Mouse (Mus musculus) activated CD4-positive, CD25-positive, alpha-beta regulatory T cell, adult 4 months (primary cell): ENCODE data around the gene Iqsec1. TPM values are rescaled to one million over a fixed set of nuclear protein-coding genes. Genes with fewer than 3 reads are reported as not detected.
A peak's percentile ranks its signal among the peaks of the same experiment; 100 is the strongest.

ENCODE experiments used
- ATAC-seq: one replicate; pipeline ENCODE4 v1.8.0; 2017
- polyA plus RNA-seq, 2 experiments: library from polyadenylated mRNA; unstranded; fragments of 100-300 nt; shearing (Covaris generic); gene quantifications; one replicate each; pipeline ENCODE4 v1.2.1; 2017

Iqsec1 gene
- polyA plus RNA-seq, 2 experiments from 2014 or later: 6.7 to 10.2 TPM

GRCm38 (mm10) chr6:90753656-90754055 is 234.8 kb downstream of the Iqsec1 start:
- no peak for ATAC-seq

DNA sequence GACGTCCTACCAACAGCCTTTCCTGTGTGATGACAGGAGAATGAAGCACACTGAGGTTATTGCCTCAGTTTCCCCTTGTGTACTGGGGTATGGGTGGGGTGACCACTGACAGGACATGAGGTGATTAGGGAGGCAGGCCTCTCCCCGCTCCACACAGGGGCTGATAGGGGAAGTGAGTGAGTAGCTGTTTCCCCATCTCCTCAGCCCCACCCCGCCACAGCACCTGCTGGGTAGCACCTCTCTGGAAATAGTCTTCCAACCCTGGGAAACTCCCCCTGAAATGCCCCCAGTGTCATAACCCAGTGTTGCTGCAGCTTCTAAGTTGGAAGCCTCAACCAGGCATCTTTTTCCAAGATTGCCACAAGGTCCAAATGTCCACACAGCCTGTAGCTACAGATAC is 236.9 kb downstream of the Iqsec1 start:
- no peak for ATAC-seq

- ATAC-seq: no peak
Observed at GRCm38 (mm10) chr6:90750091-90750490, 238.4 kb downstream of the Iqsec1 start.

GRCm38 (mm10) chr6:90749414-90749937 is 239.0 kb downstream of the Iqsec1 start:
- ATAC-seq: peak; percentile 50

DNA sequence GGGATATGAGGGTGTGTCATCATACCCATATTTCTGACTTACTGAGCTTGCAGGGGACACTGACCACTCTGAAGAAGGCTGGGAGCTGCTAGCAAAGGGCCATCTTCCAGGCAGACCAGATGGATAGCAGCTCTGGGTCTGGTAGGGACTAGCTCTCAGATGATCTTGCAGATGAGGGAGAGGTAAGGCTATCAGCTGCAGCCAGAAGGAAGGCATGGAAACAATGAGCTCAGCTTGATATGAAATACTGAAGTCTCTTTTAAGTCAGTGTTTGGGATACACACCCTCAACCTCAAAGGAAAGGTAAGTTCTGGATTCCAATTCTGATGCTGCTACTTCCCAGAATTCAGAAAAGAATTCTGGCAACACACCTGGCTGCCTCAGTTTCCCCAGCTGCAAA is 239.5 kb downstream of the Iqsec1 start:
- ATAC-seq: no peak

- peak; percentile 63 for ATAC-seq
Observed at GRCm38 (mm10) chr6:90746331-90746864, 242.1 kb downstream of the Iqsec1 start.

GRCm38 (mm10) chr6:90745401-90746198 is 242.9 kb downstream of the Iqsec1 start:
- ATAC-seq: no peak

DNA sequence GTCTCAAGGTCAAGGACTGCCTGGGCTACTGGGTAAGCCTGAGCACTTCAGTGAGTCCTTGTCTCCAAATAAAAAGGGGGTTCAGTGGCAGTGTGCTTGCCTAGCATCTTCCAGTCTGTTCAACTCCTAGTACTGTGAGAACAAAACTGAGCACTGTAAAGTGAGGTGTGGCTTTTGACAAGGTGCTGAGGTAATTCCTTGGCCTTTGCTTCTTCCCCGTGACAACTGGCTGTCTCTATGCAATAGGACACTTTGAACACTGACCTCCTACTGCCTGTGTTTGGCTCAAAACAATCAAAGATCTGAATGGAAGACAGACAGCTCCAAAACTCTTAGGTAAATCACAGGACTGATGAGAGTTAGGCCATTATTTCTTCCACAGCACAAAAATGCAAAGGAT is 246.0 kb downstream of the Iqsec1 start:
- ATAC-seq: no peak

GRCm38 (mm10) chr6:90741717-90742116 is 246.8 kb downstream of the Iqsec1 start:
- no peak for ATAC-seq

DNA sequence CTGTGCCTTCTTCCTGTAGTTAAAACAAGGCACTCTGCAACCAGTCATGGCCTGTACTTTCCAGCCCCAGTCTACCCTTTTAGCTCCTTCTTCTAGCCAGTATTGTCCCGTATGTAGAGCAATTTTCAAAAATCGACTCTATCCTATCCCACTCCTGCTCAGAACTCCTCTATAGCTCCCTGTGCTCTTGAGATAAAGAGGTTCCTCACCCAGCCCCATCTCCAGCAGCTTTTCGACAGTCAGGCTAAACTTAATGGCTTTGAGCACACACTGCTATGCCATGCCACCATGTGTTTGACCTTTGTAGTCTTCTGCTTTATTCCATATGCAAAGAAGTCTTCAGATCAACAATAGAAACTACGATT is 247.4 kb downstream of the Iqsec1 start:
- no peak for ATAC-seq

DNA sequence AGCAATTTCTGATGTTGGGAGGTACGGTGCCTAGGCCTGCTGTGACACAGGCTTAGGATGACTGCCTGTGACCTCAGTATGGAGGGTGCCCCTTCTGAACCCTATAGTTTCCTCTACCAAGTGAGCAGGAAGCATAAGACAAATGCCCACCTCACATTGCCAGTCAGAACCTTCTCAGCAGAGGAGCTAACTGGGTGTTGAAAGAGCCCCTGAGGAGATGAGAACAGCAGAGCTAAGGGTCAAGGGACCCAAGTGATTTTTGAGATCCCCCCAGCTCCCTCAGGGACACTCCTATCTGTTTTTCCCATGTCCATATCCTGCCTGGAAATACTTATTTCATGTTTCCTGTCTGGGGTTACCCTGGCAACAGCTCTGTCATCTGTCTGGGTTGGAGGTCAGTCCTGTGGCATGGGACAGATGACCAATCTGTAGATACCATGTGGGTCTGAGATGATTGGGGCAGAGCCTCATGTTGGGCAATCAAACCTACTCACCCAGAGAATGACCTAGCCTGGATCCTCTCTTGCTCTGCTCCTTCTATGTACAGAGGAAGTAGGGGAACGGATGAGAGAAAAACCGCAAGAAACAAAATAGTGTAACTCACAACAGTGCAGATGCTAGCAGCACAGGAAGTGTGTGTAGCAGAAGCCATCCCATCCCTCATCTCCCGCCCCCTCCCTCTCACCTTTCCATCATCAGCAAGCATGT is 248.0 kb downstream of the Iqsec1 start:
- peak; percentile 90 for ATAC-seq

DNA sequence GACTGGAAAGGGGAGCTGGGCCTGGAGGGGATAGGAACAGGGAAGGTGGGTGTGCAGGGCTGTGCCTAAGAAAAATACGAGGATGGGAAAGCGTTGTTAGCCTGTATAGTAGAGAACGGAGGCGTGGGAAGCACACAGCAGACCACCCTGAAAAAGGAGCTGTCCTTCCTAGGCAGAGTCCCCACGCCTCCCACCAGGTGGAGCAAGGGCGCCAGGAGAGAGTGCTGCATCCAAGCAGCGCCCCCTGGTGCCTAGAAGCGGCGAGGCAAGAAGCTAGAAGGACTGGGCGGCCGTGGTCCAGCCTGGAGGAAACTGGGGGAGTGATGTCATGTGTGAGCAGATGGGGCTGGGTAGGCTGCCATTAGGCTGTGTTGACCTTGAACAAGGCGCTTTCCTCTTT is 251.1 kb downstream of the Iqsec1 start:
- ATAC-seq: peak; percentile 58

GRCm38 (mm10) chr6:90736691-90737245 is 251.7 kb downstream of the Iqsec1 start:
- no peak for ATAC-seq

GRCm38 (mm10) chr6:90736074-90736672 is 252.3 kb downstream of the Iqsec1 start:
- ATAC-seq: no peak

DNA sequence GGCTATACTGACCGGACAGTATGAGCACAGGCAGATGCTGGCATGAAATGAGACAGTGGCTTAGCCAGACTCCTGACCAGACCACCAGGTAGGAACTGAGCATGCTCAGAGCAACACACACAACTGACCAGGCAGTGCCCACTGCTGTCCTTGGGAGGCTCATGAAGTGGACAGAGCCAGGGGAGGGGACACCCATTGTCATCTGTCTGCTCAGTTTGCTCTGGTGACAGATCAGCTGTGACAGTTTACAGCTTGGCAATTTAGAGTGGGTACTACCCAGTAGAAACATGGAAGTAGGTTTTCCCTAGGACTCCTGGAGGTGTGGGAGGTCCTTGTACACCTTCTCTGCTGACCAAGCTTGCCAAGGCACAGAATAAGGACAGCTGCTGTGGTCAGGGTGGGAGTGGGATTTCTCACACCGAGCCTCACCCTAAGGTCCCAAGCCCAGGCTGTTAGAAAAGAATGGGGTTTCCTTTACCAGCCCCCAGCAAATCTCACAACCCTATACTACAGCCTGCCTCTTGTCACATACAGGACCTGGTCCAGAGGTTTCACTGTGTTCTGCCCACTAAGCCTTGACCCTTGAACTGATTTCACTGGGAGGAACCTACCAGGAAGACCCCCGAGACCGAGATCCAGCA is 253.0 kb downstream of the Iqsec1 start:
- ATAC-seq: no peak

DNA sequence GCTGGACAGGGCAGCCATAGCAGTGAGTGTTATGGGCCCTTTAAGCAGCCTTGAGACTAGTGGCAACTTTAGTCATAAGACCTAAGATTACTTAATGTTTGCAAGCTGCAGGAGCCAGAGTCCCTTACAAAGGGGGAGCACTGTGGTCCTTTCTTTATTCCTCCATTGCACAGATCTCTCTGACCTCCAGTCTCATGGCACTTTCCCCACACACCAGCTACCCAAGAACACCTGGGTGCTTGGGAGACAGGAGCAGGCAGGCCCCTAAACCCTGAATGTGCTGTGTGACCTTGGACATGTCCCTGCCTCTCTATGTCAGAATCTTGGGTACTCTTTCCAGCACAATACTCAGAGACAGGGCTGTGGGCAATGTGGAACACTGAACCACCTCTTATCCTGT is 253.7 kb downstream of the Iqsec1 start:
- no peak for ATAC-seq

- no peak for ATAC-seq
Observed at GRCm38 (mm10) chr6:90731327-90731726, 257.2 kb downstream of the Iqsec1 start.

DNA sequence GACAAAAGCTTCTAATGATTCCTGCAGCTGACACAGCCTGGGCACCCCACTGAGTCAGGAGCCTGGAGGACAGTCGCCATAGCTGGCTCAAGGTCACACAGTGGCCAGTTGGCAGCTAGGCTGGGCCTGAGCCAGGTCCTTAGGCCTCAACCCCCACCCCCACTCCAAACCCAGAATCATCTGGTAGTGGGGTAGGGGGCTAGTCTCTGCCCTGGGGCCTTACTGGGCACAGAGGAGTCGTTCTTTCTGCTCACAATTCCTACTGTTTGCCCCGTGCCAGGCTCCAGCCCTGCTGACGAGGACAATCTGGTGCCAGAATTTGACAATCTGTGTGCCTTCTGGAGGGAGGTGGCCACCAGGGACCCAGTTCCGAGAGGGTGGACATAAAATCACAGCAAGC is 258.7 kb downstream of the Iqsec1 start:
- no peak for ATAC-seq

- ATAC-seq: peak; percentile 94
Observed at GRCm38 (mm10) chr6:90728491-90728931, 260.0 kb downstream of the Iqsec1 start.

- ATAC-seq: no peak
Observed at GRCm38 (mm10) chr6:90727826-90728225, 260.7 kb downstream of the Iqsec1 start.

GRCm38 (mm10) chr6:90726711-90727122 is 261.8 kb downstream of the Iqsec1 start:
- no peak for ATAC-seq

- ATAC-seq: no peak
Observed at GRCm38 (mm10) chr6:90725526-90725925, 263.0 kb downstream of the Iqsec1 start.
